Mouse (Mus musculus) embryo, embryonic 10 days (tissue): ENCODE data around the gene Gm42372.
"Not testable (repeated sequence)": the region's sequence is repeated elsewhere in the genome, so short reads cannot be mapped to it uniquely, and the experiment has no call there.

ENCODE experiments used
- DNase-seq: peaks from one replicate; pipeline ENCODE4 v3.0.0-alpha.2; 2015; ENCODE audit warnings: low spot score

Gm42372 gene

GRCm38 (mm10) chr7:16982859-16983568 lies at the start of gene Gm42372:
TSS of gene Gm42372 (plus strand) at chr7:16983086.
- peak; percentile 96 for DNase-seq

DNA sequence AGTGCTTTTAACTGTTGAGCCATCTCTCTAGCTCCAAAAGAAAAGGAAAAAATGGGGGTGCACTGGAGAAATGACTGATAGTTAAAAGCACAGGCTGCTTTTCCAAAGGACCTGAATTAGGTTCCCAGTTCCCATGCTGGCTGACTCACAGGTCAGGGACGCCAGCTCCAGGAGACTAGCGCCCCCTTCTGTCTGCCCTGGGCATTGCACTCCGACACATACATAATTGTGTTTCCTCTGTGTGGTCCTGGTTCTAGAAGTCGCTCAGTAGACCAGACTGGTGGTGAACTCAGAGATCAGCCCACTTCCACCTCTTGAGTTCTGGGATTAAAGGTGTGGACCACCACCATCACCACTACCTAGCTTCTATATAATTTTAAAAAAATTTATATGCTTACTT lies 45.6 kb upstream of the Gm42372 start:
- no peak for DNase-seq

DNA sequence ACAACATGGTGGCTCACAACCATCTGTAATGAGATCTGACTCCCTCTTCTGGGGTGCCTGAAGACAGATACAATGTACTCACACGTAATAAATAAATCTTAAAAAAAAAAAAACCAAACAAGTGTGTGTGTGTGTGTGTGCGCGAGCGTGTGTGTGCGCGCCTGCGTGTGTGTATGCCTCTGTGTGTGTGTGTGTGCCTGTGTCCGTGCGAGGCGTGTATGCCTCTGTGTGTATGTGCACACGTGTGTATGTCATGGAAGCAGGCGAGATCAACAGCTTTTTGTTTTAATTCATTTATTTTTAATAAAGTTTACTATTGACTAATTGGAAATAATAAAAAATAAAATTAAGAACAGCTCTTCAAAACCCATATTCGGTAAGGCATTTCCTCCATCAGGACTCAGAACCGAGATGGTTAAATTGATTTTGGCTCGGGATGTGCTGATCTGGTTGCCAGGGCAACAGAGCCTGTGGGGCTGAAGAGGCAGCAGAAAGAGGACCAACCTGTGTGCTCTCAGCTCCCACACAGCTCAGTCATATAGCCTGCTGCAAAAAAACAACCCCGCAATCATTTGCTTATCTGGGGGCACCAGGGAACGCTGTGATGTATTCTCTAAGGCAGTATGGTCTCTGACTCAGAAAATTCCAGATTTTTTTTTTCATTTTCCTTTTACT lies 44.6 kb upstream of the Gm42372 start:
- no peak for DNase-seq

GRCm38 (mm10) chr7:16940292-16940691 lies 42.6 kb upstream of the Gm42372 start:
- DNase-seq = no peak

GRCm38 (mm10) chr7:16942861-16943260 lies 40.0 kb upstream of the Gm42372 start:
- no peak for DNase-seq

GRCm38 (mm10) chr7:16944061-16944807 lies 38.7 kb upstream of the Gm42372 start, which contains the start of gene Pnmal2:
TSS of gene Pnmal2 (plus strand) at chr7:16944682.
- peak; percentile 95 for DNase-seq

DNA sequence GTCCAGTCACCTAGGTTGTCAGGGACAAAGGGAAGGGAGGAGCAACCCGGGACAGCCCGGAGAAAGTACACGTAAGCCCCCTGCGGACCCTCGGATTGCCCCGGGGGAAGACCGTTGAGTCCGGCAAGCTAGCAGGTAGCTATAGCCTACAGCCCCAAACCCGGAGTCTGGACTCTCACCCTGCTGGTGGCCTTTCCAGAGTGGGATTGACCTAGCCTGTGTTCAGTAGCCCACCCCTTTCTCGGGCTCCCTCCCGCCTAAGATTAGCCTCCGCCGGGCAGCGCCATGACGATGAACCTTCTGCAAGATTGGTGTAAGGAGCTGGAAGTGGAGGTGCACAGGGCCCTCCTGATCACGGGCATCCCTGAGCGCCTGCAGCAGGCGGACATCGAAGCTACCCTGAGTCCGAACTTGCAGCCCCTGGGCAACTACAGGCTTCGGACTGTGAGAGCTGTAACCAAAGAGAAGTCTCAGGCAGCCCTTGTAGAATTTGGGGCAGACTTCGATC lies 38.0 kb upstream of the Gm42372 start:
- no peak for DNase-seq

- no peak for DNase-seq
Measured at GRCm38 (mm10) chr7:16945419-16945818, 37.5 kb upstream of the Gm42372 start.

GRCm38 (mm10) chr7:16946441-16947348 lies 36.2 kb upstream of the Gm42372 start:
- DNase-seq = no peak

- no peak for DNase-seq
Measured at GRCm38 (mm10) chr7:16947349-16947895, 35.5 kb upstream of the Gm42372 start.

GRCm38 (mm10) chr7:16947959-16948361 lies 34.9 kb upstream of the Gm42372 start:
- DNase-seq = no peak

- DNase-seq = no peak
Measured at GRCm38 (mm10) chr7:16948923-16949458, 33.9 kb upstream of the Gm42372 start.

- DNase-seq = peak; percentile 89
Measured at GRCm38 (mm10) chr7:16949908-16950841, 32.7 kb upstream of the Gm42372 start.

GRCm38 (mm10) chr7:16950861-16951635 lies 31.8 kb upstream of the Gm42372 start:
- DNase-seq = peak; percentile 90

- DNase-seq = not testable (repeated sequence)
Measured at GRCm38 (mm10) chr7:16953776-16954175, 29.1 kb upstream of the Gm42372 start.

GRCm38 (mm10) chr7:16955712-16956111 lies 27.2 kb upstream of the Gm42372 start:
- no peak for DNase-seq

- DNase-seq = peak; percentile 45
Measured at GRCm38 (mm10) chr7:16956410-16957265, 26.2 kb upstream of the Gm42372 start.
